Mouse (Mus musculus) liver, embryonic 14.5 days (tissue): ENCODE data around the gene Stat6.

Experiments
- CTCF ChIP-seq: IDR thresholded peaks from 2 replicates; pipeline ENCODE4 v1.5.1; 2016; ENCODE audit warnings: antibody characterized with exemption, low read depth, control low read depth
- EP300 ChIP-seq: IDR thresholded peaks from 2 replicates; pipeline ENCODE4 v1.6.1; 2016; ENCODE audit warnings: antibody characterized with exemption, low read depth

- peak; percentile 83 for TF ChIP-seq CTCF
- no peak for TF ChIP-seq EP300
Observed at GRCm38 (mm10) chr10:127671276-127671675, 28.5 kb downstream of the Stat6 start.
